Mouse (Mus musculus) intestine, postnatal 0 days (tissue): ENCODE data around the gene Dlx5. TPM values are rescaled to one million over a fixed set of nuclear protein-coding genes. Genes with fewer than 3 reads are reported as not detected.

ENCODE experiments used
- ATAC-seq: fragments of 200-750 bp; cut with Nextera tagmentation; 2 replicates; pipeline ENCODE4 v1.8.0; 2017; ENCODE audit warnings: mild to moderate bottlenecking, moderate TSS enrichment, moderate library complexity
- H3K27ac ChIP-seq: fragments of 300-500 bp; sonication (generic); 2 replicates; pipeline ENCODE4 v1.5.1; 2014; ENCODE audit warnings: mild to moderate bottlenecking, low read depth, low read length, moderate library complexity
- H3K27me3 ChIP-seq: fragments of 300-500 bp; sonication (generic); replicated peaks from 2 replicates; pipeline ENCODE4 v1.6.1; 2014; ENCODE audit warnings: low read length, mixed read lengths; ENCODE audit not compliant: control insufficient read depth, insufficient read depth
- H3K36me3 ChIP-seq: fragments of 300-500 bp; sonication (generic); 2 replicates; pipeline ENCODE4 v1.6.1; 2014; ENCODE audit warnings: mild to moderate bottlenecking, moderate library complexity; ENCODE audit not compliant: control insufficient read depth, insufficient read depth
- H3K4me1 ChIP-seq: fragments of 300-500 bp; sonication (generic); replicated peaks from 2 replicates; pipeline ENCODE4 v1.6.1; 2014; ENCODE audit warnings: antibody characterized with exemption, low read length, mixed read lengths; ENCODE audit not compliant: control insufficient read depth, insufficient read depth
- H3K4me2 ChIP-seq: fragments of 300-500 bp; sonication (generic); replicated peaks from 2 replicates; pipeline ENCODE4 v1.6.1; 2014; ENCODE audit warnings: low read depth, mild to moderate bottlenecking, moderate library complexity
- H3K4me3 ChIP-seq: fragments of 300-500 bp; sonication (generic); 2 replicates; pipeline ENCODE4 v1.5.1; 2014; ENCODE audit warnings: low read depth, low read length
- H3K9ac ChIP-seq: fragments of 300-500 bp; sonication (generic); 2 replicates; pipeline ENCODE4 v1.6.1; 2014; ENCODE audit warnings: mild to moderate bottlenecking, low read depth, low read length
- H3K9me3 ChIP-seq: fragments of 300-500 bp; sonication (generic); 2 replicates; pipeline ENCODE4 v1.6.1; 2016; ENCODE audit warnings: mixed run types; ENCODE audit not compliant: control insufficient read depth
- CTCF ChIP-seq: sonication (generic); IDR thresholded peaks from 2 replicates; pipeline ENCODE4 v1.5.1; 2016; ENCODE audit warnings: low read depth, mild to moderate bottlenecking, control low read depth, antibody characterized with exemption, moderate library complexity
- WGBS: fragments of 180-500 bp; shearing (Covaris S2); extraction: QIAGEN DNeasy Blood & Tissue Kit; methylation state at CpG from one replicate; pipeline ENCODE4 v1.1.7; 2014; 5-methylcytosine and 5-hydroxymethylcytosine counted together
- polyA plus RNA-seq: library from polyadenylated mRNA; unstranded; fragments of >200 nt; fragmentation: Nextera tagmentation; extraction: Ambion mirVana; gene quantifications from 2 replicates; pipeline ENCODE4 v1.2.1, GENCODE M21; 2015

The Dlx5 gene
- polyA plus RNA-seq, 1 experiment from 2014 or later: 0.33 TPM

DNA sequence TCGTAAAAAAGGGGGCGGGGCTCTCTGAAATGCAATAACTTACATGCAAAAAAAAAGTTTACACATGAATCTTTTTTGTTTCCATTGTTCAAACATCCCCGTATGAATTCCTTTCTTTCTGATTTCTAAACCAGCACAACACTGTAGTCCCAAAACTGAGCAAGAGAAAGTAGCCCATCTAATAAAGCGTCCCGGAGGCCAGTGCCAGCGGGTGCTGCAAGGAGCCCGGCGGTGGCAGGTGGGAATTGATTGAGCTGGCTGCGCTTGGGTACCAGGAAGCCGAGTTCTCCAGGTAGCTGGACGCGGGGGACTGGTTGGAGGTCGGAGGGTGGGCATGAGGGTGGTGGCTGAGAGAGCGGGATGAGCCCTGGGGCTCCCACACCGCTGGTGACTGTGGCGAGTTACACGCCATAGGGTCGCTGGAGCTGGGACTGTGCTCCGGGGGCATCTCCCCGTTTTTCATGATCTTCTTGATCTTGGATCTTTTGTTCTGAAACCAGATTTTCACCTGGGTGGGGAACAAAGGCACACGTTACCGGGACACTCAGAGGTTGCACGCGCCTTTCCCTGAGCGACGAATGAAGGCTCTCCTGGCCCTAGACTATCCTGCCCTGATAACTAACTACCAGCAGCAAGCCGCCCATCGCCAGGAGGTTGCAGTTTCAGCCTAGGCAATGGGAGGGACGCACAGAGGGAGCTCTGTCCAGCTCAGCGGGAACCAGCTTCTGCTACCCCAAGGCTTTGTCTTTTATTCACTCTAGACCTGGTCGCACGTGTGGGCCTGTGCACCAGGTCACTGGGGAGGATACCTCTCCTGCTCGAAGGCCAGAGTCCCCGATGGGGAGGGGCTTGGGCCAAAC is 3.7 kb downstream of the Dlx5 start:
- H3K4me2 ChIP-seq: no peak overlapping the region
- no peak overlapping the region for H3K27ac ChIP-seq
- H3K9ac ChIP-seq: no peak overlapping the region
- no peaks in the 10 kb centered on the region for H3K36me3 ChIP-seq
- H3K9me3 ChIP-seq: no peaks in the 10 kb centered on the region
- no peak overlapping the region for H3K4me3 ChIP-seq
- no peaks in the 10 kb centered on the region for H3K4me1 ChIP-seq
- WGBS: 5% methylated on average over 34 of the region's 34 CpGs
- no peak for TF ChIP-seq CTCF
- peaks cover 98% of the 10 kb centered on the region for H3K27me3 ChIP-seq
- no peak for ATAC-seq

DNA sequence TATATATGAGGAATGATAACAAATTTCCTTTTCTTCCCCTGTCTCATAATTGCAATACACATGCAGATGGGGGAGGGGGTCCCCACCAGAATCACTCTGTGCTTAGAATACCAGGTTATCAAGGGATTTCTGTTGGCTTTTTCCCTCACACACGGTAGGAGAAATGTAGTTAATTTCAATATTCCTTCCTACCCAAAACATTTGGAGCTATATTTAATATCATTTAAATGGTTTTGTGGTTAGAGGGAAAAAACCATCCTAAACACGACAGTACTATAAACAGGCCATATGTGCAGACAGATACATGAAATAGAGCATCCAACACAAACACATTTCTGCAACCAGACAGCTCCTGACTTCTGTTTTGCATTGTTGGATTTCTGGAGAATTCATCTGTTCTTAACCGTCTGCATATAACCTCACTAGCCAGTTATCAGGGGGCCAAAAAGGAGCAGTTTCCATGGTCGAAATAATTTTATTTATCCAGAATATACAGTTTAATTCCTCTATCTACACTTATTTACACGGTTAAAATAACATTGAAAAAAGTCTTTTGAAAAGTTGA is 4.5 kb downstream of the Dlx5 start:
- TF ChIP-seq CTCF: no peak
- peaks cover 97% of the 10 kb centered on the region for H3K27me3 ChIP-seq
- no peak overlapping the region for H3K4me3 ChIP-seq
- H3K27ac ChIP-seq: no peak overlapping the region
- H3K36me3 ChIP-seq: no peaks in the 10 kb centered on the region
- WGBS: 8% methylated on average over 5 of the region's 5 CpGs
- no peaks in the 10 kb centered on the region for H3K9me3 ChIP-seq
- no peak overlapping the region for H3K9ac ChIP-seq
- H3K4me1 ChIP-seq: no peaks in the 10 kb centered on the region
- H3K4me2 ChIP-seq: no peak overlapping the region
- no peak for ATAC-seq

DNA sequence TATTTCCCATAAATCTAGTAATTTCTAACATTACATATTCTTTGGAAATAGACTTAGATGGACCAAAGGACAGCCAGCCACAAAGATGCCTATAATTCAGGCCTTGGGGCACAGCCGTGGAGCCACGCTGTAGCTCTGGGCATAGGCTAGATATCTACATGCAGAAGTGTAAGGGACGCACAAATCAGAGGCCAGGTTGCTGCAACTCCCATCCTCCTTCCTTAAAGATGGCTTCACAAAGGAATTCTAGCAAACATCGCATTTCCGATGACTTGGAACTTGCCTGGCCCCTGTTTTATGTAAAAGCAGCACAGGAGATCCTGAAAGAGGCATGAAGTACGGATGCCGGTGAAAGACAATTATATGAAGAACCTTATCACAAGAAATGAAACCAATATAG is 5.2 kb downstream of the Dlx5 start:
- ATAC-seq: no peak
- no peaks in the 10 kb centered on the region for H3K36me3 ChIP-seq
- H3K9ac ChIP-seq: no peak overlapping the region
- no peaks in the 10 kb centered on the region for H3K4me1 ChIP-seq
- H3K9me3 ChIP-seq: no peaks in the 10 kb centered on the region
- no peak overlapping the region for H3K4me2 ChIP-seq
- H3K27me3 ChIP-seq: peaks cover 99% of the 10 kb centered on the region
- H3K4me3 ChIP-seq: no peak overlapping the region
- TF ChIP-seq CTCF: no peak
- 9% methylated on average over 7 of the region's 7 CpGs for WGBS
- no peak overlapping the region for H3K27ac ChIP-seq

DNA sequence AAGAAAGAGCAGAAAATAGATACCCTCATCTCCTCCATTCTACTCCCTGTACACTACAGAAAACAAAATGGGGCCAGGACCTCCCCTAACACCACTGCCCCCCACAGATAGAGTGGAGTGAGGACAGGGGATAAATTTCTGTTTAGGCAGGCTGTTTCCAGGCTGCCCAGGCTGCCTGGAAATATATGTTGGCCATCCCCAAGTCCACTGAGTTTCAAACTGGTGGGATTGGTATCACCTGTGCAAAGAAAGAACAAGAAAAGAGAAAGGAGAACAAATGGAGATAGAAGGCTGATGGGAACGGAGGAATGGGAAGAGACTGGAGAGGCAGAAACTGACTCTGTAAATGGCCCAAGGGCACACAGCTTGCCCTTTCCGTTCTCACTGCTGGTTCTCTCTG is 5.7 kb downstream of the Dlx5 start:
- 5% methylated on average over 2 of the region's 2 CpGs for WGBS
- Histone ChIP-seq H3K36me3 (no peaks in the 10 kb centered on the region), H3K9ac (no peak overlapping the region), H3K9me3 (no peaks in the 10 kb centered on the region), H3K27ac (no peak overlapping the region), H3K27me3 (peaks cover 99% of the 10 kb centered on the region), H3K4me2 (no peak overlapping the region), H3K4me3 (no peak overlapping the region), H3K4me1 (no peaks in the 10 kb centered on the region)
- ATAC-seq: no peak
- TF ChIP-seq CTCF: no peak

DNA sequence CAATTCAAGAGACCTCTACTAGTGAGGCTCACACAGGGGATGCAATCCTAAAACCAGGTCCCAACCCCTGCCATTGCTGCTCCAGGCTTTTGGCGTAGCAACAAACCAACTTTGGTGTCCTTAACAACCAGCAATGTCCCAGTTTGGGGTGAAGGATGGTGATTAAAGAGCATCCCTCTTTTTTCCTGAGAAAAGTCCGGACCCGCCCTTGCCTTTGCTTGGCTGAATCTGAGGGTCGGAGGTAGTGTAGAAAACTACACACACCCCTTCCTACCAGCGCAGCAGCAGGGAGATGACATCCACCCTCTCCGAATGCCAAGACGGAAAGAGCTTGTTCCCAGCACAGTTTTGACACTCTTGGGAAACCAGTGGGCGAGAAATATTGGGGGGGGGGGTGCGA is 6.2 kb downstream of the Dlx5 start:
- no peak for TF ChIP-seq CTCF
- ATAC-seq: no peak
- H3K9me3 ChIP-seq: no peaks in the 10 kb centered on the region
- no peak overlapping the region for H3K9ac ChIP-seq
- 5% methylated on average over 9 of the region's 9 CpGs for WGBS
- peaks cover 99% of the 10 kb centered on the region for H3K27me3 ChIP-seq
- H3K4me1 ChIP-seq: no peaks in the 10 kb centered on the region
- no peaks in the 10 kb centered on the region for H3K36me3 ChIP-seq
- H3K27ac ChIP-seq: no peak overlapping the region
- no peak overlapping the region for H3K4me3 ChIP-seq
- no peak overlapping the region for H3K4me2 ChIP-seq

DNA sequence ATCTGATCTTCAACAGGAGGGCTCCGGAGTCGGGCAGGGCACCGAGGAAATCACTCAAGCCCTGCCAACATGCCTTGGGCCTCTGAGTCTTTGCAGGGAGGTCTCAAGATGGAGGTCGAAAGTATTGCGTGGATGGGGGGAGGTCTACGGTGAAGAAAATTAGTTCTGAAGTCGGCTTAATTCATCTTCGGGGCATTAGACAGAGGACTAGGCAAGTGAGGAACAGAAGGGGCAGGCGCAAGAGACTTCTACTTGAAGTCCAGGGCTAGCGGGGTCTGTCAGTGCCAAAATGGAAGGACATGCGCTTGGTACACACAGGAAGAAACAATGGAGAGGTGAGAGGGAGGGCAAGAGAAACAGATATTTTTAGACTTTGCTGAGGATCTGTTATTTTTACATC is 6.7 kb downstream of the Dlx5 start:
- ATAC-seq: no peak
- Histone ChIP-seq H3K36me3 (no peaks in the 10 kb centered on the region), H3K4me3 (no peak overlapping the region), H3K9me3 (no peaks in the 10 kb centered on the region), H3K9ac (no peak overlapping the region), H3K4me2 (no peak overlapping the region), H3K27ac (no peak overlapping the region), H3K4me1 (no peaks in the 10 kb centered on the region), H3K27me3 (peaks cover 99% of the 10 kb centered on the region)
- TF ChIP-seq CTCF: no peak
- WGBS: 2% methylated on average over 11 of the region's 11 CpGs
